8 mouse cellular contexts compared by ENCODE assay signal in the genomic region with DNA sequence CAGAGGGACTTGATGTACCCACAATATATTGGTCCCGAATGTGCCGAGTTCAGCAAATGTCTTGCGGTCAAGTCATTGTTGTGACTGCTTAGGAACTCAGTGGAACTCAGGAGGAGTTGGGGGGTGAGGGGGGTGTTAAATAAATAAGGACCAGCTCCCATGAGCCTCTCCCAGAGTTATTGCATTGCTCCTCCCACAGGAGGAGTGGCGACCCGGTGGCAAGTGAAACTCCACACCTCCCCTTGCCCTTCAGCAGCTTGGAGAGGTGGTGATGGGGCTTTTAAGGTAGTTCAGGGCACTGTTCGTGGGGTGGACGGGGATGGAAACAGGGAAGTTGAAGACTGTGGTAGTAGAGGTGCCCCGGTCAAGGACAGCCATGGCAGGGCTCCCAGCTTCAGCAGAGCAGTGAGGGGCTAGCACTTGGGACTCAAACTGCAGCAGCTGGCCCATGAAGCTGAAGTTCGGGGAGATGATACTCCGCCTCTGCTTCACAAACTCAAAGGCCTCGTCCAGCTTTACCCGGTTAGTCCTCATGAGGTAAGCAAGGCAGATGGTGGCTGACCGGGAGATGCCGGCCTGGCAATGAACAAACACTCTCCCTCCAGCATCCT. TPM values are rescaled to one million over a fixed set of nuclear protein-coding genes. Genes with fewer than 3 reads are reported as not detected.
DNase-seq lines count a peak whose midpoint lies in the region; ATAC-seq and TF ChIP-seq lines count a peak whose summit lies in the region.

No protein-coding gene starts in this region.

- TF ChIP-seq CTCF in midbrain, postnatal 0 days (IDR thresholded peaks at IDR 0.05) = no peak

- H3K4me1 ChIP-seq in limb, embryonic 12.5 days (replicated peaks) = peaks cover 48% of the 10 kb centered on the region
- H3K4me1 ChIP-seq in midbrain, postnatal 0 days (ENCODE audit: insufficient read depth, low read length) = peaks cover 19% of the 10 kb centered on the region; the same call in 1 of the 2 replicates

- WGBS in limb, embryonic 12.5 days = 81% methylated on average over 14 of the region's 14 CpGs
- WGBS in midbrain, postnatal 0 days = 87% methylated on average over 14 of the region's 14 CpGs

- H3K27ac ChIP-seq in limb, embryonic 12.5 days = no peak overlapping the region
- H3K27ac ChIP-seq in midbrain, postnatal 0 days (ENCODE audit: low read depth, low read length) = no peak overlapping the region

- H3K4me2 ChIP-seq in limb, embryonic 12.5 days = peak overlapping the region; percentile 78
- H3K4me2 ChIP-seq in midbrain, postnatal 0 days (ENCODE audit: low read depth, low read length, poor library complexity, severe bottlenecking) = peak overlapping the region; percentile 79

- H3K36me3 ChIP-seq in limb, embryonic 12.5 days = peaks cover 21% of the 10 kb centered on the region
- H3K36me3 ChIP-seq in midbrain, postnatal 0 days (ENCODE audit: insufficient read depth, low read length) = 0 out of 2 replicates have a peak, but pooled peaks cover 3% of the 10 kb centered on the region

- intact Hi-C loops in heart, postnatal 10 days (cut with DNase I) = loop anchor here (2.0 to 5.0 kb wide), 2 partner anchors 17 to 116 kb away; no protein-coding TSS in a partner anchor

- ATAC-seq in limb, embryonic 12.5 days (ENCODE audit: insufficient number of reproducible peaks, insufficient read depth, low FRiP score, low TSS enrichment, low read depth) = no peak
- no peak for ATAC-seq in midbrain, postnatal 0 days (ENCODE audit: low FRiP score)

- H3K27me3 ChIP-seq in limb, embryonic 12.5 days = no peaks in the 10 kb centered on the region; the same call in 1 of the 2 replicates
- no peaks in the 10 kb centered on the region for H3K27me3 ChIP-seq in midbrain, postnatal 0 days (ENCODE audit: insufficient read depth, low read length)

- DNase-seq in kidney, adult 11 months = peak; percentile 71
- DNase-seq in kidney, postnatal 10 days = no peak
- peak; percentile 56 for DNase-seq in cerebellum, postnatal 36 days
- DNase-seq in heart, postnatal 10 days = peak; percentile 68 to 74
- no peak for DNase-seq in midbrain, postnatal 0 days (ENCODE audit: low spot score)
- no peak for DNase-seq in ovary, postnatal 36 days (ENCODE audit: low spot score)
- DNase-seq in layer of hippocampus, postnatal 36 days = no peak

- peak overlapping the region; percentile 77 for H3K4me3 ChIP-seq in limb, embryonic 12.5 days (replicated peaks)
- peak overlapping the region; percentile 84 for H3K4me3 ChIP-seq in midbrain, postnatal 0 days (ENCODE audit: low read depth, low read length)

- no peaks in the 10 kb centered on the region for H3K9me3 ChIP-seq in limb, embryonic 12.5 days
- H3K9me3 ChIP-seq in midbrain, postnatal 0 days (ENCODE audit: low read length) = no peaks in the 10 kb centered on the region

- H3K9ac ChIP-seq in limb, embryonic 12.5 days (replicated peaks) = peak overlapping the region; percentile 83; the same call in 1 of the 2 replicates
- no peak overlapping the region for H3K9ac ChIP-seq in midbrain, postnatal 0 days (replicated peaks; ENCODE audit: low read length, poor library complexity, severe bottlenecking)

RNA-seq across cellular contexts. Expression of a gene that starts 55.2 kb away (rescaled TPM):
- total RNA-seq in heart, postnatal 10 days (2021) = 10 to 100 TPM; 84.4 to 87.8 TPM
- 90.7 and 103 TPM in 2 replicates for polyA plus RNA-seq in limb, embryonic 12.5 days (2016; fragmentation: Nextera tagmentation; extraction: Ambion mirVana)
- 202 and 216 TPM in 2 replicates for total RNA-seq in midbrain, postnatal 0 days (2014; rRNA removed)
- 99.6 and 103 TPM in 2 replicates for polyA plus RNA-seq in midbrain, postnatal 0 days (2015; fragmentation: Nextera tagmentation; extraction: Ambion mirVana)
- total RNA-seq in layer of hippocampus, postnatal 36 days (2021) = 100 to 1,000 TPM; 115 to 119 TPM

RNA-seq across cellular contexts. Expression of a gene that starts 55.8 kb away (rescaled TPM):
- 100 to 1,000 TPM in 1 of 2 experiments, 10 to 100 TPM in 1; 60.1 to 100 TPM for total RNA-seq in heart, postnatal 10 days (2021)
- polyA plus RNA-seq in limb, embryonic 12.5 days (2016; fragmentation: Nextera tagmentation; extraction: Ambion mirVana) = 18.0 and 19.4 TPM in 2 replicates
- total RNA-seq in midbrain, postnatal 0 days (2014; rRNA removed) = 42.0 and 46.8 TPM in 2 replicates
- 25.5 and 26.0 TPM in 2 replicates for polyA plus RNA-seq in midbrain, postnatal 0 days (2015; fragmentation: Nextera tagmentation; extraction: Ambion mirVana)
- 10 to 100 TPM; 17.1 to 19.3 TPM for total RNA-seq in layer of hippocampus, postnatal 36 days (2021)

Comparison
In these comparisons a context has a peak if more than half of its experiments do, and no peak if none do; other contexts are left out.
1. DNase-seq: peak in kidney, adult 11 months (single experiment), cerebellum, postnatal 36 days (2 of 2) and heart, postnatal 10 days (2 of 2); none in kidney, postnatal 10 days (single experiment), midbrain, postnatal 0 days (single experiment), ovary, postnatal 36 days (single experiment) and layer of hippocampus, postnatal 36 days (0 of 2).